Mouse (Mus musculus) c-Kit-positive CD71-negative TER-119-negative erythroid progenitor cells, embryonic 14.5 days (primary cell): Measurements from ENCODE around the gene Thumpd3.

Experiments
- DNase-seq: peaks from one replicate; pipeline ENCODE4 v3.0.0-alpha.2; 2013; ENCODE audit warnings: low read depth

Gene Thumpd3

DNA sequence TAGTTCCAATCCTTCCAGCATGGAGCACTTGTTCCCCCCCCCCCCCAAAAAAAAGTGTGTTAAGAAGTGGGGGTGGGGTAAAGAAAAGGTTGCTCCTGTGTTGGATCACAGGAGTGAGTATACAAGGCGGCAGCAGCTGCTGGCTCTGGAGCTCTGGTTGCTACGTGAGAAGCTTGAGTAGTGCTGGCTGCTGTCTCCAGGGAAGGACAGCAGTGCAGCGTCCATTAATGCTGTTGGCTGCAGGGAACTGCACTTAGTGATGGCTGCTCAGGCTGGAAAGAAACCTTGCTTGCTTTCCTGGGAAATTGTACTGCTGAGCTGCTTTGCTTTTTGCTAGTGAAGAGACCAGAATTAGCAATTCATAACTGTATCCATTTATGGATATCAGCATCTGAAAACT lies 33.5 kb downstream of the Thumpd3 start:
- no peak for DNase-seq

GRCm38 (mm10) chr6:113082229-113082628 lies 36.2 kb downstream of the Thumpd3 start:
- no peak for DNase-seq

- no peak for DNase-seq
These were observed 38.6 kb downstream of the Thumpd3 start for GRCm38 (mm10) chr6:113084590-113084989.

DNA sequence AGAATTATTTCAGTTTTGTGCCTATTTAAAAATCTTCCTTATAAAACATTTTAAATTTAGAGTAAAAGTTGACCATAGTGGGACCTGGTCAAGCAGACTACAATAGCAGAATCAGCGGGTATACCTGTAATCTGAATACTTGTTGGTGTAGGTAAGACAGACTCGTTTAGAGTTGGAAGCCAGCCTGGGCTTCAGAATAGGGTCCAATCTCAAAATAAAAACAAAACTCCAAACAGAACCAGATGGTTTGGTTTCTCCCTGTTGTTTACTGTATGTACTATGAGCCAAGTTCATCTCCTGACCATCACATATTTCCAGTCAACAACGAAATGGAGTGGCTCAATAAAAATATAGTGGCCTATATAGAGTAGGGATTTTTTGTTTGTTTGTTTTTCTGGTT lies 47.2 kb downstream of the Thumpd3 start:
- DNase-seq = no peak

- no peak for DNase-seq
These were observed 49.5 kb downstream of the Thumpd3 start for GRCm38 (mm10) chr6:113095547-113095946.

DNA sequence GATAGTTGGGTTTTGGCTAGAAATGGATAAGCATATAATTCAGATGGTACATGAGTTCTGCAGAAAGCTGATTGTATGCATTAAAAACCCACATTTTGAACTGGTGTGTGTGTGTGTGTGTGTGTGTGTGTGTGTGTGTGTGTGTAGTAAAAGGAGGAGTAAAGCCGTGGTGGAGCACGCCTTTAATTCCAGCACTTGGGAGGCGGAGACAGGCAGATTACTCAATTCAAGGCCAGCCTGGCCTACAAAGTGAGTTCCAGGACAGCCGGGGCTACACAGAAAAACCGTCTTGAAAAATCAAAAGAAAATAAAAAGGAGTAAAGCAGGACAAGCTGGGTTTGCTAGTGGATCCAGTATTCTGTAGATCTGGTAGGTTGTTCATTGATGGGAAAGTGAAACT lies 51.6 kb downstream of the Thumpd3 start:
- DNase-seq = no peak

- peak; percentile 29 for DNase-seq
These were observed 53.7 kb downstream of the Thumpd3 start for GRCm38 (mm10) chr6:113099640-113100289.

DNA sequence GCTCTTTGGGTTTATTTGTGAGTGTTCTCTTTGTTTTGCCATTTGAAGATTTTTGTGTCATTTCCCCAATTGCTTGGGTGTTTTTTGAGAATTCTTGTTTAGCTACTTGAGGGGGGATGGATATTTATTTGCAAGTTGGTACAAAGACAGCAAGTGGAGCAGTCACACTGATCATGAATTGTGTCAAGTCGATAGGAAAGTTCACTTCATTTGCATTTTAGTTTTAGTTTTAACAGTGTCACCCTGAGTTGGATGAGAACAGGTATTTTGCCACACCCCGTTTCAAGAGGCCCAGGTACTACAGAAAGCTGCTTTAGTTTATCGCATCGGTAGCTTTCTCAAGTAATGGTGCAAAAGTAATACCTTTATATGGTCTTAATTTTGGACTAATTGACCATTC lies 56.5 kb downstream of the Thumpd3 start:
- no peak for DNase-seq

DNA sequence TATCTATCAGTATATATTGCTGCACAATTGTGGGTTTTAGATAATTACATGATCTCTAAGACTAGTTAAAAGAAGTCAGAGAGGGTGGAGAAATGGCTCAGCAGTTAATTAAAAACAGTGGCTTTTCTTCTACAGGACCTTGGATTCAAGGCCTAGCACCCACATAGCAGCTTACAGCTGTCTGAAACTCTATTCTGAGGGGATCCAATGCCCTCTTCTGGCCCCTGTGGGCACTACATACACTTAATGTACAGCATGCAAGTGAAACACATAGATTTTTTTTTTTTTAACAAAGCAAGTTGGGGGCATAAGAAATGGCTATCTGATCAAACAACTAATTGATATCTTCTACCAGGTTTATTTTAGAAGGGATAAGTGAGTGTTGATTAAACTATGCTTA lies 57.7 kb downstream of the Thumpd3 start:
- peak; percentile 63 for DNase-seq

GRCm38 (mm10) chr6:113109378-113109777 lies 63.4 kb downstream of the Thumpd3 start:
- no peak for DNase-seq

- DNase-seq = no peak
These were observed 63.9 kb downstream of the Thumpd3 start for GRCm38 (mm10) chr6:113109956-113110355.
